Mouse (Mus musculus) neural tube, embryonic 13.5 days (tissue): Measurements from ENCODE around the gene Bicc1. TPM values are rescaled to one million over a fixed set of nuclear protein-coding genes. Genes with fewer than 3 reads are reported as not detected.
"Not testable (repeated sequence)": the region's sequence is repeated elsewhere in the genome, so short reads cannot be mapped to it uniquely, and the experiment has no call there.

Source experiments
- ATAC-seq: fragments of 200-750 bp; cut with Nextera tagmentation; 2 replicates; pipeline ENCODE4 v1.8.0; 2017; ENCODE audit warnings: low read depth, mild to moderate bottlenecking, moderate TSS enrichment, moderate library complexity
- H3K27ac ChIP-seq: fragments of 300-500 bp; sonication (generic); replicated peaks from 2 replicates; pipeline ENCODE4 v1.5.1; 2015; ENCODE audit warnings: moderate library complexity, mild to moderate bottlenecking, inconsistent platforms
- H3K27me3 ChIP-seq: fragments of 300-500 bp; sonication (generic); 2 replicates; pipeline ENCODE4 v1.6.1; 2015; ENCODE audit warnings: mild to moderate bottlenecking, inconsistent platforms
- H3K36me3 ChIP-seq: fragments of 300-500 bp; sonication (generic); 2 replicates; pipeline ENCODE4 v1.6.1; 2015; ENCODE audit warnings: mild to moderate bottlenecking, inconsistent platforms
- H3K4me1 ChIP-seq: fragments of 300-500 bp; sonication (generic); replicated peaks from 2 replicates; pipeline ENCODE4 v1.6.1; 2015; ENCODE audit warnings: inconsistent platforms
- H3K4me2 ChIP-seq: fragments of 300-500 bp; sonication (generic); 2 replicates; pipeline ENCODE4 v1.6.1; 2015; ENCODE audit warnings: inconsistent platforms, mild to moderate bottlenecking, moderate library complexity
- H3K4me3 ChIP-seq: fragments of 300-500 bp; sonication (generic); 2 replicates; pipeline ENCODE4 v1.5.1; 2015; ENCODE audit warnings: mild to moderate bottlenecking, inconsistent platforms
- H3K9ac ChIP-seq: fragments of 300-500 bp; sonication (generic); 2 replicates; pipeline ENCODE4 v1.6.1; 2015; ENCODE audit warnings: moderate library complexity, mild to moderate bottlenecking, inconsistent platforms
- H3K9me3 ChIP-seq: fragments of 300-500 bp; sonication (generic); 2 replicates; pipeline ENCODE4 v1.6.1; 2016; ENCODE audit warnings: inconsistent platforms
- WGBS: fragments of 180-500 bp; shearing (Covaris S2); methylation state at CpG from one replicate; pipeline ENCODE4 v1.1.7; 2015; 5-methylcytosine and 5-hydroxymethylcytosine counted together
- polyA plus RNA-seq: library from polyadenylated mRNA; unstranded; fragments of >200 nt; fragmentation: Nextera tagmentation; extraction: Ambion mirVana; gene quantifications from 2 replicates; pipeline ENCODE4 v1.2.1, GENCODE M21; 2015

Bicc1 gene
- polyA plus RNA-seq, 1 experiment from 2014 or later, result 5.9 TPM

DNA sequence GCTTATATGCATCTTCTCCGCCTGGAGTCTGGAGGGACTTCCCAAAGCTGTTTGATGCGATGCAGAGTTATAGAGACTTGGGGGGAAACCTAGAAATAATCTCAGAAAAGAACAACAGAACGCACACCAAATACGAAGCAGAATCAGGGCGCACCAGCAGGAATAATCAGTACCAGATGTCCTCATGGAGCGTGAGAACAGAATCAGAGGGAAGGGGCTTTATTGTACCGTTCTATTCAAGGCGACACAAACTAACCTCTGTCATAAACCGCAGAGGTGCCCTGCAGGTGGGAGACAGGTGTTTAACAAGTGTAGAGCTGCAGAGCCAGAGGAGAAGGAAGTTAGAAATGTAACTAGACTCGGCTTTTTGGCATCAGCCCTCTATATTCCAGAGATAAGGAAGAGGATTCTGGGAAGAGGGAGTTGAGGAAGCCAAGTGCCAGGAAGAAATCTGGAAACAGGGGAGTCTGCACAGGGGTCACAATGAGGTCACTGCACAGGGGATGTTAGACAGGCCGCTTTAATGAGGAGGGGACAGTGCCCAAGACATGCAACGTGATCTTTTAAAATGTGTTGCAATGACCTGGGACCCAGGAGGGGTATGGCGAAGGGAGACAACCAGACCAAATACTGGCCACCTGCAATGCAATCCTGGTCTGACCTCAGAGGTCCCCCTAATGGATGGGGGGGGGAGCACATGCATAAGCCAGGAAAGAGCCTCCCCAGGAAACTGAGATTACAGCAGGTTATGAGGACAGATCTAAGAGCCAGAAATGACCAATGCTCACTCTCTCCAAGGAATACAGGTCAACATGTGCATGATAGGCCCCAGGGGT lies 190.4 kb downstream of the Bicc1 start:
- H3K9ac ChIP-seq, result no peak overlapping the region
- no peak for ATAC-seq
- H3K27ac ChIP-seq, result no peak overlapping the region
- H3K4me2 ChIP-seq, result no peak overlapping the region
- H3K4me1 ChIP-seq, result 0 out of 2 replicates have a peak, but pooled peaks cover 4% of the 10 kb centered on the region
- 75% methylated on average over 13 of the region's 13 CpGs for WGBS
- no peak overlapping the region for H3K4me3 ChIP-seq
- H3K27me3 ChIP-seq, result no peaks in the 10 kb centered on the region
- no peaks in the 10 kb centered on the region for H3K9me3 ChIP-seq
- no peaks in the 10 kb centered on the region for H3K36me3 ChIP-seq

DNA sequence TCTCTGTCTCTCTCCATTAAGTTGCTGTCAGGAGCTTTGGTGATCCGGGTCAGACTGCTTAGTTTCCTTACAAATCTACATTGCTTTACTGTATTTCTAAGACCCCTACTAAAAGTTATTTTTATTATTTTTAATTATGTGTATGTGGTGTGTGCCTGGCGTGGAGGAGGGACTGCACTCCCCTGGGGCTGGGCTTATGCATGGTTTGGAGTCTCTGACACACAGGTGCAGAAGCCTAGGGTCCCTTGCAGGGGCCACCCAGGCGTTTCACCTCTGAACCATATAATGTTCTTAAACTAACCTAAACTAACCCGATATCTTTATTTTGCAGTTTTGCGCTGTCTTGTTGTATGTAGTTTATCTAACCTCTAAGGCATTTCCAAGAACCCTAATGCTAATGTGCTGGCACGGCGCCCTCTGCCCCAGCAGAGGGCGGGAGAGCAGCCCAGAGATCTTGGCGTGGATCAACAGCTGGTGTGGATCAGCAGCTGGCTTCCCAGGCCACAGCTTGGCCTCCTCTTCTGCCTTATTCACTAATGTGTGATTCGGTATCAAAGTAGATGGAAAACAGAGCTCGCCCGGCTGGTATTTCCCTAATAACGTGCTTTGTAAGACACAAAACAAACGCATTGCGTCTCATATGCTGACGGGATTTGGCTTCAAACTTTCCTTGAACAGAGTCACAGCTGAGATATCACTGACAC lies 192.7 kb downstream of the Bicc1 start:
- WGBS, result 84% methylated on average over 16 of the region's 16 CpGs

GRCm38 (mm10) chr10:70964706-70965105 lies 194.8 kb downstream of the Bicc1 start:
- Histone ChIP-seq H3K27ac (no peak overlapping the region), H3K9ac (no peak overlapping the region), H3K27me3 (no peaks in the 10 kb centered on the region), H3K9me3 (no peaks in the 10 kb centered on the region), H3K36me3 (no peaks in the 10 kb centered on the region), H3K4me3 (no peak overlapping the region), H3K4me1 (0 out of 2 replicates have a peak, but pooled peaks cover 4% of the 10 kb centered on the region), H3K4me2 (peak overlapping the region; percentile 32; the same call in 1 of the 2 replicates)
- peak; percentile 75; the same call in 1 of the 2 replicates for ATAC-seq
- WGBS, result 38% methylated on average over 8 of the region's 8 CpGs

More for the DNA sequence above, 192.7 kb downstream of the Bicc1 start:
- Histone ChIP-seq H3K36me3 (no peaks in the 10 kb centered on the region), H3K4me1 (0 out of 2 replicates have a peak, but pooled peaks cover 4% of the 10 kb centered on the region), H3K27ac (no peak overlapping the region), H3K9ac (no peak overlapping the region), H3K9me3 (no peaks in the 10 kb centered on the region), H3K27me3 (no peaks in the 10 kb centered on the region), H3K4me3 (no peak overlapping the region), H3K4me2 (no peak overlapping the region)
- ATAC-seq, result no peak

- no peak overlapping the region for H3K4me3 ChIP-seq
- no peak overlapping the region for H3K27ac ChIP-seq
- H3K4me2 ChIP-seq, result no peak overlapping the region
- H3K9me3 ChIP-seq, result no peaks in the 10 kb centered on the region
- H3K27me3 ChIP-seq, result no peaks in the 10 kb centered on the region
- H3K4me1 ChIP-seq, result 0 out of 2 replicates have a peak, but pooled peaks cover 4% of the 10 kb centered on the region
- H3K9ac ChIP-seq, result no peak overlapping the region
- 54% methylated on average over 8 of the region's 8 CpGs for WGBS
- ATAC-seq, result no peak
- no peaks in the 10 kb centered on the region for H3K36me3 ChIP-seq
Observed at GRCm38 (mm10) chr10:70963599-70964193, 195.8 kb downstream of the Bicc1 start.

DNA sequence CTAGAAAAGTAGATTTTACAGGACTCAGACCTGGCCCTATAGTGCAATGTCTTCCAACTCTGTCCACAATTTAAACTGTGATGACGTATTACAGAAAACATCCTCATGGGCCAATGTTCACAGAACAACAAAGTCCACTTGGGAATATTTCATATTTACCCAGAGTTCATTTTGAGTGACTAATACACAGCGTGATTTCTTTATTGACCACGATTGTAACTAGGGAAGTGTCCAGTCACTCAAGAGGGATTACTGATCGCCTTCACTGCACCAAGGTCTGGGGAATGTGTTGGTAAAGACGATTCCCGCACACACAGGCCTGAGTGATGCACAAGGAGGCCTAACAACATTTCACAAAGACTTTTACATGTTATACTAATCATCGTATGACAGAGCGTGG lies 197.9 kb downstream of the Bicc1 start:
- Histone ChIP-seq H3K4me1 (0 out of 2 replicates have a peak, but pooled peaks cover 4% of the 10 kb centered on the region), H3K27ac (no peak overlapping the region), H3K9ac (no peak overlapping the region), H3K4me3 (no peak overlapping the region), H3K4me2 (no peak overlapping the region), H3K9me3 (no peaks in the 10 kb centered on the region), H3K36me3 (no peaks in the 10 kb centered on the region), H3K27me3 (no peaks in the 10 kb centered on the region)
- ATAC-seq, result no peak
- 91% methylated on average over 8 of the region's 8 CpGs for WGBS

- WGBS, result 95% methylated on average over 6 of the region's 6 CpGs
- not testable (repeated sequence) for H3K27ac ChIP-seq, H3K4me1 ChIP-seq, H3K27me3 ChIP-seq, H3K36me3 ChIP-seq, H3K4me2 ChIP-seq, H3K9ac ChIP-seq, ATAC-seq, H3K9me3 ChIP-seq, H3K4me3 ChIP-seq
Observed at GRCm38 (mm10) chr10:70960396-70960795, 199.1 kb downstream of the Bicc1 start.

DNA sequence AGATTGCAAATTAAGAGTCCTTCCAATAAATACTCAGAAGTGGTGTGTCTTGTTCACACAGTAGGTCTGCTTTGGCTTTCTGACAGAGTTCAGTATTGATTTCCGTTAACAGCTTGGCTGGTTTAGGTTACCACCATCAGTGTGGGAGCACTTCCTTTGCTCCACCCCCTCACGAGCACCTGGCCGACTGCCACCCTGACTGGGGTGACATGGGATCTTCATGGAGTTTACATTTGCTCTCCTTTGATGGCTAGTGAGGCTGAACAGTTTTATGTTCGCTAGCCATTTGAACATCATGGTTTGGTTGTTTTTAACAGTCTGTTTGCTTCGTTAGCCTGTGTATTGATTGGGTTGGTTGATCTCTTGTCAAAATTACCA lies 206.7 kb downstream of the Bicc1 start:
- Histone ChIP-seq H3K9me3 (no peaks in the 10 kb centered on the region), H3K4me1 (peaks cover 35% of the 10 kb centered on the region), H3K27ac (peak overlapping the region; percentile 96), H3K27me3 (no peaks in the 10 kb centered on the region), H3K9ac (no peak overlapping the region), H3K36me3 (no peaks in the 10 kb centered on the region), H3K4me3 (no peak overlapping the region), H3K4me2 (peak overlapping the region; percentile 51; the same call in 1 of the 2 replicates)
- ATAC-seq, result no peak
- 57% methylated on average over 5 of the region's 5 CpGs for WGBS

DNA sequence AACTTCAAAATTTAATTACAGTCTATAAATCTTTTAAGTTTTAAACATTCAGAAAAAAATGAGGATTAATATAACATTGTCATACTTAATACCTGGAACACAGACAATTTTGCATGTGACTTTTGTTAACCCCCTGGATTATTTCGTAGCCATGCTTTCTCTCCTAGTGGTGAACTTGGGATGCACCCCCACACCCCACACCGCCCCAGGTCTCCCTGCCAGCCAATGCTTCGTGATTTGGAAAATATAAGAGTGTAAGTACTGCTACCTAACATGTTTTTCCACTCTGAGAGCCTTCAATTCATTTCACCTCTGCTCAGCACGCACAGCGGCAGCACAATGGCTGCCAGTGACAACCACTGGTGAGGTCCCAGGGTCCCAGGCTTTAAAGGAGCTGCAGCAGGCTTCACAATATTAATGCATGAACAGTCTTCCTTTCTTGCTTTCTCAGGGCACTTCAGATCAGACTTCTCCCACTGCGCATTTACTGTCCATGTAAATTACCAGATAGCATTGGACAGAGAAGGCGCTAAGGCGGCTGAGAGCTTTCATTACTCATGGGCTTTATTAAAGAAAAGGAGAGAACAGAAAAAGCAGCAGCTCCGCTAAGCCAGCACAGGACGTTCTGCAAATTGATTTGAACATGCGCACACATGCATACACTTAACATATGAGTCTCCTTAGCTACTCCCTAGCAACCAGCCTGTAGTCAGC lies 207.3 kb downstream of the Bicc1 start:
- Histone ChIP-seq H3K9ac (peak overlapping the region; percentile 62), H3K4me3 (peak overlapping the region; percentile 31), H3K4me1 (peaks cover 35% of the 10 kb centered on the region), H3K9me3 (no peaks in the 10 kb centered on the region), H3K27ac (peak overlapping the region; percentile 96), H3K27me3 (no peaks in the 10 kb centered on the region), H3K36me3 (no peaks in the 10 kb centered on the region), H3K4me2 (peak overlapping the region; percentile 51)
- WGBS, result 31% methylated on average over 11 of the region's 11 CpGs
- ATAC-seq, result peak; percentile 77

- H3K4me2 ChIP-seq, result peak overlapping the region; percentile 49
- peak overlapping the region; percentile 87 for H3K27ac ChIP-seq
- ATAC-seq, result peak; percentile 49
- H3K36me3 ChIP-seq, result no peaks in the 10 kb centered on the region
- WGBS, result 14% methylated on average over 3 of the region's 3 CpGs
- H3K27me3 ChIP-seq, result no peaks in the 10 kb centered on the region
- peaks cover 35% of the 10 kb centered on the region for H3K4me1 ChIP-seq
- H3K9me3 ChIP-seq, result no peaks in the 10 kb centered on the region
- H3K4me3 ChIP-seq, result 0 out of 2 replicates have a peak overlapping the region, but pooled peaks have one; percentile 10
- peak overlapping the region; percentile 52; the same call in 1 of the 2 replicates for H3K9ac ChIP-seq
Observed at GRCm38 (mm10) chr10:70950105-70950424, 209.4 kb downstream of the Bicc1 start.

- peak; percentile 66 for ATAC-seq
- no peaks in the 10 kb centered on the region for H3K9me3 ChIP-seq
- no peaks in the 10 kb centered on the region for H3K36me3 ChIP-seq
- H3K4me2 ChIP-seq, result peak overlapping the region; percentile 49
- peaks cover 35% of the 10 kb centered on the region for H3K4me1 ChIP-seq
- WGBS, result 13% methylated on average over 23 of the region's 23 CpGs
- H3K27me3 ChIP-seq, result no peaks in the 10 kb centered on the region
- H3K4me3 ChIP-seq, result peak overlapping the region; percentile 10; the same call in 1 of the 2 replicates
- peak overlapping the region; percentile 52 for H3K9ac ChIP-seq
- H3K27ac ChIP-seq, result peak overlapping the region; percentile 87
Observed at GRCm38 (mm10) chr10:70949254-70950104, 210.0 kb downstream of the Bicc1 start.

DNA sequence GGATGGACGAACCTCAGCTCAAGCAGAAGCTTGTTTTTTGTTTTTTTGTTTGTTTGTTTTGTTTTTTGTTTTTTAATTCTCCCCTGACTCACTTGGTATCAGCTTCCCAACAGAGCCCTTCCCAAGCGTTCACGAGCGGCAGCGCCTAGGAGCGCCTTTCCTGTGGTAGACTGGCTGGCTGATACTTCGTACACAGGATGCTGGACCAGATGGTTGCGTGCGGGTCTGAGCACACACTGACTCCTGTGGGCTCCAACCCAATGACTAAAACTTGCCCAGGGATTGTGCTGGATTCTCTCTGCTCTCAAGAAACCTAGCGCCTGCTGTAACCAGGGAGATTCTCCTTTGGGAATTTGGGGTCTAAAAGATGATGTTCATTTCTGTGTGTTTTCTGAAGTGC lies 211.2 kb downstream of the Bicc1 start:
- 86% methylated on average over 10 of the region's 10 CpGs for WGBS
- no peaks in the 10 kb centered on the region for H3K27me3 ChIP-seq
- H3K4me3 ChIP-seq, result no peak overlapping the region
- ATAC-seq, result no peak
- no peaks in the 10 kb centered on the region for H3K36me3 ChIP-seq
- H3K9me3 ChIP-seq, result no peaks in the 10 kb centered on the region
- no peak overlapping the region for H3K9ac ChIP-seq
- H3K4me2 ChIP-seq, result no peak overlapping the region
- H3K4me1 ChIP-seq, result peaks cover 35% of the 10 kb centered on the region
- no peak overlapping the region for H3K27ac ChIP-seq
